Mouse (Mus musculus) inflammation-experienced regulatory T-cells, adult 6 months (primary cell): Measurements from ENCODE around the gene Nedd4. TPM values are rescaled to one million over a fixed set of nuclear protein-coding genes. Genes with fewer than 3 reads are reported as not detected.
"Not testable (repeated sequence)": the region's sequence is repeated elsewhere in the genome, so short reads cannot be mapped to it uniquely, and the experiment has no call there.

Source experiments
- ATAC-seq: one replicate; pipeline ENCODE4 v1.8.0; 2017
- polyA plus RNA-seq, 3 experiments: library from polyadenylated mRNA; unstranded; fragments of 100-300 nt; shearing (Covaris generic); gene quantifications; one replicate each; pipeline ENCODE4 v1.2.1; 2017

The Nedd4 gene
- polyA plus RNA-seq = 1 to 10 TPM; 2.2 to 8.3 (median 2.5) TPM

- ATAC-seq = peak; percentile 8
Measured at GRCm38 (mm10) chr9:72661895-72662661, at the start of gene Nedd4. Nedd4 (plus strand) TSS chr9:72662346.

GRCm38 (mm10) chr9:72613884-72614283 is 48.3 kb upstream of the Nedd4 start:
- ATAC-seq = no peak

GRCm38 (mm10) chr9:72614786-72615480 is 47.2 kb upstream of the Nedd4 start:
- ATAC-seq = no peak

GRCm38 (mm10) chr9:72618037-72618436 is 44.1 kb upstream of the Nedd4 start:
- no peak for ATAC-seq

GRCm38 (mm10) chr9:72623605-72624004 is 38.5 kb upstream of the Nedd4 start:
- ATAC-seq = no peak

- ATAC-seq = no peak
Measured at GRCm38 (mm10) chr9:72627598-72627997, 34.5 kb upstream of the Nedd4 start.

- no peak for ATAC-seq
Measured at GRCm38 (mm10) chr9:72628591-72628990, 33.6 kb upstream of the Nedd4 start.

- no peak for ATAC-seq
Measured at GRCm38 (mm10) chr9:72632198-72632597, 29.9 kb upstream of the Nedd4 start.

- ATAC-seq = no peak
Measured at GRCm38 (mm10) chr9:72635134-72635533, 27.0 kb upstream of the Nedd4 start.

GRCm38 (mm10) chr9:72636547-72636946 is 25.6 kb upstream of the Nedd4 start:
- ATAC-seq = no peak

- ATAC-seq = no peak
Measured at GRCm38 (mm10) chr9:72637243-72637642, 24.9 kb upstream of the Nedd4 start.

GRCm38 (mm10) chr9:72638951-72639842 is 22.9 kb upstream of the Nedd4 start:
- no peak for ATAC-seq

- ATAC-seq = no peak
Measured at GRCm38 (mm10) chr9:72639843-72640621, 22.1 kb upstream of the Nedd4 start.

GRCm38 (mm10) chr9:72640642-72641041 is 21.5 kb upstream of the Nedd4 start:
- ATAC-seq = no peak

GRCm38 (mm10) chr9:72641093-72641680 is 21.0 kb upstream of the Nedd4 start:
- no peak for ATAC-seq

GRCm38 (mm10) chr9:72642756-72643447 is 19.2 kb upstream of the Nedd4 start:
- not testable (repeated sequence) for ATAC-seq

- ATAC-seq = no peak
Measured at GRCm38 (mm10) chr9:72643651-72644417, 18.3 kb upstream of the Nedd4 start.

- ATAC-seq = no peak
Measured at GRCm38 (mm10) chr9:72644418-72645110, 17.6 kb upstream of the Nedd4 start.

GRCm38 (mm10) chr9:72649781-72650180 is 12.4 kb upstream of the Nedd4 start:
- no peak for ATAC-seq

GRCm38 (mm10) chr9:72652961-72653360 is 9.2 kb upstream of the Nedd4 start:
- ATAC-seq = no peak
